Mouse (Mus musculus) adrenal gland, postnatal 36 days (tissue): ENCODE measurements around the gene Kif15. TPM values are rescaled to one million over a fixed set of nuclear protein-coding genes. Genes with fewer than 3 reads are reported as not detected.

ENCODE experiments used
- total RNA-seq, 2 experiments: library from RNA; stranded (reverse); gene quantifications; 2 replicates each; pipeline ENCODE4 v1.2.3; 2021

The Kif15 gene
- total RNA-seq, 2 experiments from 2014 or later: 1.9 to 2.0 TPM

Other genes starting within 250 kb of the Kif15 start
- gene Topaz1, start 203.7 kb upstream of the Kif15 start, total RNA-seq: not detected
- gene Tcaim, start 145.5 kb upstream of the Kif15 start, total RNA-seq: 10 to 100 TPM; 18.8 to 24.7 TPM
- gene Gm35549, start 107.0 kb upstream of the Kif15 start, total RNA-seq: not detected
- gene Zfp445, start 85.0 kb upstream of the Kif15 start, total RNA-seq: 100 to 1,000 TPM in 1 of 2 experiments, 10 to 100 TPM in 1; 93.8 to 116 TPM
- gene Zkscan7, start 65.4 kb upstream of the Kif15 start, total RNA-seq: 1 to 10 TPM; 5.4 to 9.8 TPM
- 1 to 10 TPM; 4.5 to 5.4 TPM for gene Zfp105, start 28.0 kb upstream of the Kif15 start, total RNA-seq
- 10 to 100 TPM; 19.3 to 24.7 TPM for gene 1110059G10Rik, start within 50 bp of the Kif15 start, total RNA-seq
- gene Tmem42, start 70.3 kb downstream of the Kif15 start, total RNA-seq: 10 to 100 TPM; 19.7 to 23.2 TPM
- gene Tgm4, start 83.7 kb downstream of the Kif15 start, total RNA-seq: 1 to 10 TPM in 1 of 2 experiments, under 1 TPM in 1; 0.79 to 1.1 TPM
- gene Zdhhc3, start 162.2 kb downstream of the Kif15 start, total RNA-seq: 10 to 100 TPM; 64.2 to 80.4 TPM
- 10 to 100 TPM; 33.2 to 41.3 TPM for gene Exosc7, start 162.2 kb downstream of the Kif15 start, total RNA-seq
- gene Clec3b, start 199.9 kb downstream of the Kif15 start, total RNA-seq: 10 to 100 TPM; 30.4 to 58.6 TPM